Mouse (Mus musculus): Measurements from ENCODE around the gene Gm6040. TPM values are rescaled to one million over a fixed set of nuclear protein-coding genes. Genes with fewer than 3 reads are reported as not detected.

Gene Gm6040
- total and polyA plus RNA-seq, 3 experiments = not detected

DNA sequence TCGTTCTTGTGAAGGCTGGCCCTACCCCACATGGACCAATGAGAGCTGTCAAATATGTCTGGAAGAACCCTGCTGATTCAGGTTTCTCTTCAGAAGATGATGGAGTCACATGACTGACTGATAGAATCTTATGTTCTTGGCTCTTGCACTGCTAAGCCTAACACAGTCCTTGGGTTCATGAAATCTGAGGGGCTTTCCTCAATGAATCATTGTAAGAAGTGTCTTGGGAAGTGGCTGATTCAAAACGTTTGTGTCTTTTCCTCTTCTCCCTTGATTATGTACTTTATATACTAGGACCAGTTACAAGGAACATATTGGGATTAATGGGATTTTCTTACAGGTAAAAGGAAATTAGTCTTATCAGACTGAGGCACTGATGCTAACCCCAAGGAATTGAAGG, 19.3 kb downstream of the Gm6040 start, which contains the start of gene Gm15056:
Gene Gm15056 (minus strand): TSS at position 101 of the 400 bp plus-strand sequence.
- dilution Hi-C loops (cut with MboI; ENCODE audit: extremely low pct_ligation_motif_present, extremely low pct_unique_long_range_greater_than_20kb, low sequenced_read_pairs) = no loop called here
- H3K27ac ChIP-seq (ENCODE audit: insufficient read depth, low read depth) = no peak within 1 kb of the TSS
- TF ChIP-seq ZKSCAN1 (IDR thresholded peaks at IDR 0.05; ENCODE audit: borderline replicate concordance, low read depth, low read length) (no peak), ETS1 (conservative IDR thresholded peaks at IDR 0.05; ENCODE audit: low read depth, low read length) (no peak), MAFK (IDR thresholded peaks at IDR 0.05; ENCODE audit: insufficient replicate concordance, low read length) (no peak)
- H3K36me3 ChIP-seq (replicated peaks in 1 of 2; ENCODE audit: control insufficient read depth in 1 of 2, insufficient read depth in 1 of 2, low read length in 1 of 2) = no peaks in the 10 kb centered on the region
- no peak for DNase-seq (ENCODE audit: extremely low read depth)
- in situ Hi-C loops (cut with MboI; ENCODE audit: low pct_ligation_motif_present, low pct_unique_long_range_greater_than_20kb, low sequenced_read_pairs) = no loop called here
- peaks cover 3% of the 10 kb centered on the region for H3K27me3 ChIP-seq (replicated peaks)
- H3K4me1 ChIP-seq (ENCODE audit: control insufficient read depth in 1 of 2, insufficient read depth in 2 of 2) = no peaks in the 10 kb centered on the region
- no peak within 1 kb of the TSS for H3K4me3 ChIP-seq (replicated peaks in 1 of 3; ENCODE audit: low read depth in 2 of 3, low read length in 2 of 3, poor library complexity in 1 of 3)
- no peak within 1 kb of the TSS for H3K4me2 ChIP-seq (ENCODE audit: insufficient read depth, low read depth, poor library complexity, severe bottlenecking)
- no peak within 1 kb of the TSS for H3K9ac ChIP-seq (ENCODE audit: insufficient read depth, low read depth)
- peaks cover 5% of the 10 kb centered on the region for H3K9me3 ChIP-seq (replicated peaks; ENCODE audit: low read length)
- H3K79me2 ChIP-seq (replicated peaks; ENCODE audit: control insufficient read depth, extremely low read depth, insufficient read depth, poor library complexity, severe bottlenecking) = no peaks in the 10 kb centered on the region

DNA sequence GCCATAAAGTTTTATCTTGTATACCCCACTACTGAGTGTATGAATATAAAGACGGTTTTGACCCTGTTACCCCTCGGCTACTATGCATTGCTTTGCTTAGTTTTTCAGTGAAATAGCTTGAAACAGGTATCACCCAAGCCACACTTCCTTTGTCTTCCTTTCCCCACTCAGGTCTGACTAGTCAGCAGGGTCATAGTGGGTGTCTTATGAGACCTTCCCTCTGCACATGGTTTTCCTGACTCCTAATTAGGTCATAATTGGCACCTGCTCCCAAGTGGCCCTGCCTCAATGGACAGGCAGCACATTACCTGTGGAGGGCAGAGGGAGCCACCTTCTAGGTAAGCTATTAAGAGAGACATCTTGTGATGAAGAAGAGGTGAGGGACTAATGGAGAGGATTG, 29.5 kb downstream of the Gm6040 start, which contains the start of gene Defb33:
Gene Defb33 (plus strand): TSS at position 301 of the 400 bp plus-strand sequence.
- no peak within 1 kb of the TSS for H3K27ac ChIP-seq (ENCODE audit: insufficient read depth, low read depth)
- H3K36me3 ChIP-seq (replicated peaks in 1 of 2; ENCODE audit: control insufficient read depth in 1 of 2, insufficient read depth in 1 of 2, low read length in 1 of 2) = no peaks in the 10 kb centered on the region
- no peak within 1 kb of the TSS for H3K9ac ChIP-seq (ENCODE audit: insufficient read depth, low read depth)
- dilution Hi-C loops (cut with MboI; ENCODE audit: extremely low pct_ligation_motif_present, extremely low pct_unique_long_range_greater_than_20kb, low sequenced_read_pairs) (no loop called here), in situ Hi-C loops (cut with MboI; ENCODE audit: low pct_ligation_motif_present, low pct_unique_long_range_greater_than_20kb, low sequenced_read_pairs) (no loop called here)
- no peak within 1 kb of the TSS for H3K4me3 ChIP-seq (replicated peaks in 1 of 3; ENCODE audit: low read depth in 2 of 3, low read length in 2 of 3, poor library complexity in 1 of 3)
- no peak for DNase-seq (ENCODE audit: extremely low read depth)
- H3K27me3 ChIP-seq (replicated peaks) = peaks cover 9% of the 10 kb centered on the region
- H3K4me1 ChIP-seq (ENCODE audit: control insufficient read depth in 1 of 2, insufficient read depth in 2 of 2) = peaks cover 5 to 9% of the 10 kb centered on the region in 2 experiments; a peak in 2 of 4 replicates
- no peak for TF ChIP-seq MAFK (IDR thresholded peaks at IDR 0.05; ENCODE audit: insufficient replicate concordance, low read length)
- no peak for TF ChIP-seq SMC3 (IDR thresholded peaks at IDR 0.05; ENCODE audit: low read depth, low read length)
- TF ChIP-seq SIN3A (IDR thresholded peaks at IDR 0.05; ENCODE audit: low read length) = no peak
- TF ChIP-seq RAD21 (IDR thresholded peaks at IDR 0.05; ENCODE audit: low read depth, low read length) = no peak
- TF ChIP-seq ZKSCAN1 (IDR thresholded peaks at IDR 0.05; ENCODE audit: borderline replicate concordance, low read depth, low read length) = no peak
- no peak for TF ChIP-seq ELF1 (IDR thresholded peaks at IDR 0.05; ENCODE audit: low read depth, low read length)
- TF ChIP-seq KAT2A (IDR thresholded peaks at IDR 0.05; ENCODE audit: insufficient replicate concordance, low read length) = no peak
- TF ChIP-seq HCFC1 (IDR thresholded peaks at IDR 0.05; ENCODE audit: low read depth, low read length) = no peak
- TF ChIP-seq MAX (IDR thresholded peaks at IDR 0.05; ENCODE audit: low read length) = no peak
- H3K79me2 ChIP-seq (replicated peaks; ENCODE audit: control insufficient read depth, extremely low read depth, insufficient read depth, poor library complexity, severe bottlenecking) = no peaks in the 10 kb centered on the region
- H3K4me2 ChIP-seq (ENCODE audit: insufficient read depth, low read depth, poor library complexity, severe bottlenecking) = no peak within 1 kb of the TSS
- H3K9me3 ChIP-seq (replicated peaks; ENCODE audit: low read length) = no peaks in the 10 kb centered on the region

DNA sequence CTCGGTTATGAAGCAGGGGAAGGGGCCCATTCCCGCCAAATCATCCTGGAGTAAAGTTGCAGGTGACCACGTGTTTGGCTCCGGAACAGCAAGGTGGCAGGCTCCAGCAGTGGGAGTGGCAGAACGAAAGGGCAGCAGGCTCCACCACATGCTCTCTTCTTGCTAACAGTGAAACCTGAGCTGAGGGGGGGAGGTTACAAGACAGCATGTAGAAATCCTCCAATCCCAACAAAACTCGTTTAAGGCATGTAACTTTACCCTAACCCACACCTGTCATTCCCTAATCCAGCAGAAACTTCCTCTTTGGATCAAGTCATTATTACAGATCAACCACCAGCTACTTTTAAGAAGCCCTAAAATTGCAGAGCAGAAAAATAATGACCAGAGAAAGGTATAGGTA, 47.3 kb downstream of the Gm6040 start:
- dilution Hi-C loops (cut with MboI; ENCODE audit: extremely low pct_ligation_motif_present, extremely low pct_unique_long_range_greater_than_20kb, low sequenced_read_pairs) = no loop called here
- no peak for DNase-seq (ENCODE audit: extremely low read depth)

More for the DNA sequence above, 47.3 kb downstream of the Gm6040 start:
- Histone ChIP-seq H3K9me3 (replicated peaks; ENCODE audit: low read length) (no peaks in the 10 kb centered on the region), H3K4me2 (ENCODE audit: insufficient read depth, low read depth, poor library complexity, severe bottlenecking) (no peak overlapping the region), H3K27ac (ENCODE audit: insufficient read depth, low read depth) (no peak overlapping the region), H3K4me3 (replicated peaks in 1 of 3; ENCODE audit: low read depth in 2 of 3, low read length in 2 of 3, poor library complexity in 1 of 3) (no peak overlapping the region), H3K4me1 (ENCODE audit: control insufficient read depth in 1 of 2, insufficient read depth in 2 of 2) (no peaks in the 10 kb centered on the region), H3K27me3 (replicated peaks) (peaks cover 8% of the 10 kb centered on the region), H3K9ac (ENCODE audit: insufficient read depth, low read depth) (no peak overlapping the region), H3K36me3 (replicated peaks in 1 of 2; ENCODE audit: control insufficient read depth in 1 of 2, insufficient read depth in 1 of 2, low read length in 1 of 2) (no peaks in the 10 kb centered on the region), H3K79me2 (replicated peaks; ENCODE audit: control insufficient read depth, extremely low read depth, insufficient read depth, poor library complexity, severe bottlenecking) (no peaks in the 10 kb centered on the region)
- in situ Hi-C loops (cut with MboI; ENCODE audit: low pct_ligation_motif_present, low pct_unique_long_range_greater_than_20kb, low sequenced_read_pairs) = no loop called here
- TF ChIP-seq MAZ (IDR thresholded peaks at IDR 0.05; ENCODE audit: low read depth, low read length) (no peak), UBTF (IDR thresholded peaks at IDR 0.05; ENCODE audit: low read depth, low read length) (no peak), ZMIZ1 (IDR thresholded peaks at IDR 0.05; ENCODE audit: low read depth, low read length) (no peak), ZKSCAN1 (IDR thresholded peaks at IDR 0.05; ENCODE audit: borderline replicate concordance, low read depth, low read length) (no peak), SMC3 (IDR thresholded peaks at IDR 0.05; ENCODE audit: low read depth, low read length) (no peak), MEF2A (IDR thresholded peaks at IDR 0.05; ENCODE audit: borderline replicate concordance, low read depth, low read length) (no peak), ZNF384 (IDR thresholded peaks at IDR 0.05; ENCODE audit: low read depth, low read length) (no peak), NRF1 (IDR thresholded peaks at IDR 0.05; ENCODE audit: low read depth, low read length) (no peak), GABPA (IDR thresholded peaks at IDR 0.05; ENCODE audit: insufficient replicate concordance, low read depth, low read length) (no peak), JUN (IDR thresholded peaks at IDR 0.05; ENCODE audit: insufficient read depth, low read depth, low read length) (no peak), E2F4 (IDR thresholded peaks at IDR 0.05; ENCODE audit: insufficient replicate concordance, low read depth, low read length) (no peak), HCFC1 (IDR thresholded peaks at IDR 0.05; ENCODE audit: low read depth, low read length) (no peak), MAX (IDR thresholded peaks at IDR 0.05; ENCODE audit: low read length) (no peak), NELFE (IDR thresholded peaks at IDR 0.05; ENCODE audit: low read depth, low read length) (no peak), IRF4 (IDR thresholded peaks at IDR 0.05; ENCODE audit: low read depth, low read length) (no peak), BHLHE40 (IDR thresholded peaks at IDR 0.05; ENCODE audit: low read depth, low read length) (no peak), KAT2A (IDR thresholded peaks at IDR 0.05; ENCODE audit: insufficient replicate concordance, low read length) (no peak)

Measured in CH12.LX (cell line).